Mouse (Mus musculus) brain, embryonic 14.5 days (tissue): ENCODE measurements at regions not wholly inside any gene's neighbourhood (a gene's known extent, or its start where the extent isn't known, plus 50 kb on each side); places are given as distances from the start of the nearest gene placed in this dataset.
A peak's percentile ranks its signal among the peaks of the same experiment; 100 is the strongest.
"Not testable (repeated sequence)": the region's sequence is repeated elsewhere in the genome, so short reads cannot be mapped to it uniquely, and the experiment has no call there.

ENCODE experiments used
- DNase-seq: peaks from one replicate; pipeline ENCODE4 v3.0.0-alpha.2; 2011; ENCODE audit warnings: low read depth
- CTCF ChIP-seq: fragments of 200-500 bp; IDR thresholded peaks from 2 replicates; pipeline ENCODE4 v1.5.1; 2012; ENCODE audit warnings: inconsistent platforms, mild to moderate bottlenecking, moderate library complexity, borderline replicate concordance; ENCODE audit not compliant: insufficient read depth, insufficient read length; ENCODE audit errors: extremely low read depth
- POLR2A ChIP-seq: fragments of 200-500 bp; IDR thresholded peaks from 2 replicates; pipeline ENCODE4 v1.6.1; 2012; ENCODE audit warnings: mild to moderate bottlenecking, inconsistent platforms, borderline replicate concordance; ENCODE audit not compliant: poor library complexity, insufficient read depth, insufficient read length, severe bottlenecking; ENCODE audit errors: extremely low read depth

GRCm38 (mm10) chr16:71342777-71343176 lies 965.3 kb upstream of the Robo1 start:
- DNase-seq = no peak
- TF ChIP-seq POLR2A (no peak), CTCF (no peak)

DNA sequence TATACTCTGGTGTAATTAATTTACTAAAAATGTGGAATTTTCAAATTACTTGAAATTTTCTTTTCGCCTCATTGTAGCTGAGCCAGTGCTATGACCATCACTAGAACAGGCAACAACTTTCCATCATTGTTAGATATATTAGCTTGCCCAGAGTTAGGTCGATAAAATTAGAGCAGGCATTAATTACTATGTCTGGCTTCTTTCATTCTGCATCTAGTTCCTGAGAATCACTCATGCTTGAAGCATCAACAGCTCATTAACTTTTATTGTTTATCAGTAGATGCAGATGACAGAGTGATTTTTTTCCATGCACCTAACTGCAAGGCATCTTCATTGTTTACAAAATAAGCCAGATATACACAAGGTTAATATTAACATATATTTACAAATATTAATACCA lies 963.5 kb upstream of the Robo1 start:
- TF ChIP-seq POLR2A = no peak
- TF ChIP-seq CTCF = no peak
- no peak for DNase-seq

DNA sequence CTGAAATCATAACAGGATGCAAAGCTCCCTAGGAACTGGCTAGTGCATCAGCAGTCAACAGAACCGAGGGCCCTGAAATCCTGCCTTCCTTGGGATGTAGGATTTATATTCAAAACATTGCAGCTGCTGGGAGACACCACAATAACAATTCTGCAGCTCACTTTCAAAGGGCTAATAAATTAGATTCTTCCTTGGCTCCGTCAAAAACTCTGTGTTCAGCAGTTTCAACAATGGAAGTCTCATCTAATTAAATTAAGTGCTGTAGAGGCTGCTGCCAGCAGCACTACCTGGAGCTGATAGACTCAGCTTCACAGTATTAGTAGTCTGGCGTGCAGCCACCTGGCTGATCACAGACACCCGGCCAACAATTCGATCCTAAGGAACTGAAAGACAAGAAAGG lies 916.2 kb upstream of the Robo1 start:
- TF ChIP-seq POLR2A = no peak
- TF ChIP-seq CTCF = no peak
- peak; percentile 85 for DNase-seq

DNA sequence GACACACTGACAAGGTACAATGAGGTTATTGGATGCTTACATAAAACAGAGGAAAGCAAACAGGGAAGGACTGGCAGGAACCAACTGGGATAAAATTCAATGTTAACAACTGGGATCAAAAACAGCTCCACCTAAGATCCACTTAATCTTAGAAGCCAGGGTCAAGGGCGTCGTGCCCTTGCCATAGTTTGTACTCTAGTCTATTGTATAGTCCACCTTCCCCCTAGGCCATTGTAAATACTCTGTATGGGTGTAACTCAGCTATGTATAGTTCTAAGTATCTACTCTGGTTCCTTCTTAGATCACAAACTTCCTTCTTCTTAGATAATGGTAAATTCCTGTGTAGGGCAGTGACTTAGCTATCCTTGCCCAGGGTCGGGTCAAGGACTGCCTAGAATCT lies 873.3 kb upstream of the Robo1 start:
- not testable (repeated sequence) for DNase-seq
